Comparison of ENCODE assay signal across 7 mouse cellular contexts in genomic region chr6:125572291-125573188, GRCm38 (mm10). TPM values are rescaled to one million over a fixed set of nuclear protein-coding genes. Genes with fewer than 3 reads are reported as not detected.
DNase-seq lines count a peak whose midpoint lies in the region; ATAC-seq and TF ChIP-seq lines count a peak whose summit lies in the region.

No protein-coding gene starts in this region.

- 39% methylated on average over 18 of the region's 18 CpGs for WGBS in heart, embryonic 10.5 days
- 46% methylated on average over 18 of the region's 18 CpGs for WGBS in kidney, embryonic 14.5 days
- WGBS in limb, embryonic 15.5 days, result 42% methylated on average over 18 of the region's 18 CpGs
- WGBS in midbrain, postnatal 0 days, result 28% methylated on average over 18 of the region's 18 CpGs

- H3K4me1 ChIP-seq in embryonic fibroblast, embryonic 13.5 days (ENCODE audit: control insufficient read depth, insufficient read depth, low read length), result peaks cover 2% of the 10 kb centered on the region
- peaks cover 27% of the 10 kb centered on the region for H3K4me1 ChIP-seq in heart, embryonic 10.5 days
- peaks cover 13% of the 10 kb centered on the region for H3K4me1 ChIP-seq in kidney, embryonic 14.5 days (ENCODE audit: control insufficient read depth, insufficient read depth, low read length)
- H3K4me1 ChIP-seq in limb, embryonic 15.5 days, result peaks cover 23% of the 10 kb centered on the region
- peaks cover 7% of the 10 kb centered on the region; the same call in 1 of the 2 replicates for H3K4me1 ChIP-seq in midbrain, postnatal 0 days (ENCODE audit: insufficient read depth, low read length)

- H3K9ac ChIP-seq in kidney, embryonic 14.5 days (ENCODE audit: low read depth, low read length), result peak overlapping the region; percentile 42
- peak overlapping the region; percentile 28; the same call in 1 of the 2 replicates for H3K9ac ChIP-seq in limb, embryonic 15.5 days
- no peak overlapping the region for H3K9ac ChIP-seq in midbrain, postnatal 0 days (replicated peaks; ENCODE audit: low read length, poor library complexity, severe bottlenecking)

- no peaks in the 10 kb centered on the region for H3K36me3 ChIP-seq in heart, embryonic 10.5 days
- H3K36me3 ChIP-seq in kidney, embryonic 14.5 days (ENCODE audit: control insufficient read depth, insufficient read depth, low read length), result no peaks in the 10 kb centered on the region
- no peaks in the 10 kb centered on the region for H3K36me3 ChIP-seq in limb, embryonic 15.5 days
- no peaks in the 10 kb centered on the region for H3K36me3 ChIP-seq in midbrain, postnatal 0 days (ENCODE audit: insufficient read depth, low read length)

- peak overlapping the region; percentile 9; the same call in 1 of the 2 replicates for H3K4me3 ChIP-seq in embryonic fibroblast, embryonic 13.5 days (ENCODE audit: insufficient read depth, low read length)
- peak overlapping the region; percentile 54 for H3K4me3 ChIP-seq in heart, embryonic 10.5 days
- peak overlapping the region; percentile 20 for H3K4me3 ChIP-seq in kidney, embryonic 14.5 days (ENCODE audit: low read length)
- H3K4me3 ChIP-seq in limb, embryonic 15.5 days, result peak overlapping the region; percentile 30
- peak overlapping the region; percentile 12; the same call in 1 of the 2 replicates for H3K4me3 ChIP-seq in midbrain, postnatal 0 days (ENCODE audit: low read depth, low read length)

- no peaks in the 10 kb centered on the region for H3K9me3 ChIP-seq in heart, embryonic 10.5 days
- no peaks in the 10 kb centered on the region for H3K9me3 ChIP-seq in kidney, embryonic 14.5 days (ENCODE audit: control insufficient read depth, low read length)
- no peaks in the 10 kb centered on the region for H3K9me3 ChIP-seq in limb, embryonic 15.5 days
- no peaks in the 10 kb centered on the region for H3K9me3 ChIP-seq in midbrain, postnatal 0 days (ENCODE audit: low read length)

- no peaks in the 10 kb centered on the region for H3K27me3 ChIP-seq in heart, embryonic 10.5 days (ENCODE audit: insufficient read depth, poor library complexity, severe bottlenecking)
- no peaks in the 10 kb centered on the region for H3K27me3 ChIP-seq in kidney, embryonic 14.5 days (ENCODE audit: control insufficient read depth, insufficient read depth, low read length)
- no peaks in the 10 kb centered on the region for H3K27me3 ChIP-seq in limb, embryonic 15.5 days
- H3K27me3 ChIP-seq in midbrain, postnatal 0 days (ENCODE audit: insufficient read depth, low read length), result no peaks in the 10 kb centered on the region; the same call in 1 of the 2 replicates

- H3K4me2 ChIP-seq in kidney, embryonic 14.5 days (replicated peaks; ENCODE audit: low read depth, low read length), result peak overlapping the region; percentile 35
- peak overlapping the region; percentile 49 for H3K4me2 ChIP-seq in limb, embryonic 15.5 days
- H3K4me2 ChIP-seq in midbrain, postnatal 0 days (ENCODE audit: low read depth, low read length, poor library complexity, severe bottlenecking), result peak overlapping the region; percentile 37

- no peak for TF ChIP-seq POLR2A in embryonic fibroblast, embryonic 13.5 days (IDR thresholded peaks at IDR 0.05; ENCODE audit: low read depth, low read length)

- no peak for TF ChIP-seq CTCF in embryonic fibroblast, embryonic 13.5 days (IDR thresholded peaks at IDR 0.05; ENCODE audit: borderline replicate concordance, insufficient read depth, low read length)
- no peak for TF ChIP-seq CTCF in midbrain, postnatal 0 days (IDR thresholded peaks at IDR 0.05)

- H3K27ac ChIP-seq in embryonic fibroblast, embryonic 13.5 days (ENCODE audit: insufficient read depth, low read length), result no peak overlapping the region
- H3K27ac ChIP-seq in heart, embryonic 10.5 days, result peak overlapping the region; percentile 84
- H3K27ac ChIP-seq in kidney, embryonic 14.5 days (ENCODE audit: low read depth, low read length), result peak overlapping the region; percentile 67
- H3K27ac ChIP-seq in limb, embryonic 15.5 days, result peak overlapping the region; percentile 80
- H3K27ac ChIP-seq in midbrain, postnatal 0 days (ENCODE audit: low read depth, low read length), result peak overlapping the region; percentile 43; the same call in 1 of the 2 replicates

- peak; percentile 84 for DNase-seq in adrenal gland, adult 8-10 months
- DNase-seq in heart, embryonic 10.5 days (ENCODE audit: low spot score), result no peak
- peak; percentile 86 for DNase-seq in midbrain, postnatal 0 days (ENCODE audit: low spot score)
- DNase-seq in spleen, postnatal 4 days (ENCODE audit: low spot score in 2 of 2), result peak; percentile 82 to 88

- ATAC-seq in kidney, embryonic 14.5 days (ENCODE audit: low FRiP score, low TSS enrichment), result peak; percentile 62
- 0 out of 2 replicates have a peak, but pooled peaks have one; percentile 28 for ATAC-seq in limb, embryonic 15.5 days (ENCODE audit: insufficient number of reproducible peaks, low FRiP score, low TSS enrichment, low read depth)
- ATAC-seq in midbrain, postnatal 0 days (ENCODE audit: low FRiP score), result peak; percentile 49; the same call in 1 of the 2 replicates

RNA-seq across cellular contexts. Expression of gene Vwf, which starts 26.0 kb away (rescaled TPM):
- total RNA-seq in adrenal gland, adult 8-10 months (2022), result 10 to 100 TPM in 1 of 4 experiments, 1 to 10 TPM in 3; 6.5 to 13.4 (median 7.4) TPM
- polyA plus RNA-seq in embryonic fibroblast, embryonic 13.5 days (2011; ENCODE audit: insufficient read length, low read depth, missing spikeins), result 0.15 TPM in 1 of 2 replicates, not detected in the other
- polyA plus RNA-seq in heart, embryonic 10.5 days (2016; fragmentation: Nextera tagmentation; extraction: Ambion mirVana), result 22.1 and 26.0 TPM in 2 replicates
- 2.4 and 5.2 TPM in 2 replicates for polyA plus RNA-seq in kidney, embryonic 14.5 days (2014; fragmentation: Nextera tagmentation; extraction: Ambion mirVana)
- polyA plus RNA-seq in limb, embryonic 15.5 days (2015; fragmentation: Nextera tagmentation; extraction: Ambion mirVana), result 7.9 and 11.3 TPM in 2 replicates
- total RNA-seq in midbrain, postnatal 0 days (2014; rRNA removed), result 36.2 and 36.7 TPM in 2 replicates
- 15.8 and 16.6 TPM in 2 replicates for polyA plus RNA-seq in midbrain, postnatal 0 days (2015; fragmentation: Nextera tagmentation; extraction: Ambion mirVana)
